Mouse (Mus musculus) lung, postnatal 25 days (tissue): ENCODE measurements around the gene Clta.
A peak's percentile ranks its signal among the peaks of the same experiment; 100 is the strongest.

Source experiments
- DNase-seq: peaks from one replicate; pipeline ENCODE4 v3.0.0; 2022; ENCODE audit warnings: low spot score

Gene Clta

GRCm38 (mm10) chr4:44004126-44004525 lies at the start of gene Clta:
Clta (plus strand) TSS chr4:44004452.
- DNase-seq: no peak

- DNase-seq: peak; percentile 82
Measured at GRCm38 (mm10) chr4:43957292-43957845, 46.9 kb upstream of the Clta start, which contains the start of gene Glipr2. Glipr2 (plus strand) TSS chr4:43957401.

GRCm38 (mm10) chr4:43957846-43958461 lies 46.3 kb upstream of the Clta start:
- DNase-seq: no peak

- DNase-seq: no peak
Measured at GRCm38 (mm10) chr4:43959523-43960179, 44.6 kb upstream of the Clta start.

- no peak for DNase-seq
Measured at GRCm38 (mm10) chr4:43960207-43960606, 44.0 kb upstream of the Clta start.

GRCm38 (mm10) chr4:43964326-43964833 lies 39.9 kb upstream of the Clta start:
- peak; percentile 72 for DNase-seq

GRCm38 (mm10) chr4:43964951-43965684 lies 39.1 kb upstream of the Clta start:
- DNase-seq: no peak

GRCm38 (mm10) chr4:43965856-43966535 lies 38.3 kb upstream of the Clta start:
- DNase-seq: peak; percentile 68

GRCm38 (mm10) chr4:43968650-43969049 lies 35.6 kb upstream of the Clta start:
- peak; percentile 55 for DNase-seq

- no peak for DNase-seq
Measured at GRCm38 (mm10) chr4:43969373-43969772, 34.9 kb upstream of the Clta start.

- DNase-seq: no peak
Measured at GRCm38 (mm10) chr4:43970393-43971330, 33.6 kb upstream of the Clta start.

GRCm38 (mm10) chr4:43971541-43972136 lies 32.6 kb upstream of the Clta start:
- DNase-seq: no peak

GRCm38 (mm10) chr4:43972137-43972591 lies 32.1 kb upstream of the Clta start:
- DNase-seq: peak; percentile 56

GRCm38 (mm10) chr4:43973526-43973981 lies 30.7 kb upstream of the Clta start:
- peak; percentile 78 for DNase-seq

GRCm38 (mm10) chr4:43974914-43975616 lies 29.2 kb upstream of the Clta start:
- no peak for DNase-seq

- DNase-seq: no peak
Measured at GRCm38 (mm10) chr4:43976223-43976740, 28.0 kb upstream of the Clta start.

- DNase-seq: no peak
Measured at GRCm38 (mm10) chr4:43978521-43979443, 25.5 kb upstream of the Clta start.

GRCm38 (mm10) chr4:43979746-43980145 lies 24.5 kb upstream of the Clta start:
- DNase-seq: peak; percentile 76
